Mouse (Mus musculus): ENCODE results near the gene Mbnl1. TPM values are rescaled to one million over a fixed set of nuclear protein-coding genes. Genes with fewer than 3 reads are reported as not detected.

Gene Mbnl1
- total and polyA plus RNA-seq, 2 experiments from 2014 or later = 70.8 to 94.9 TPM

GRCm38 (mm10) chr3:60660762-60661161 is 188.1 kb downstream of the Mbnl1 start:
- Histone ChIP-seq H3K36me3 (replicated peaks; ENCODE audit: control insufficient read depth, insufficient read depth, low read length) (no peaks in the 10 kb centered on the region), H3K4me1 (ENCODE audit: control insufficient read depth, insufficient read depth) (no peaks in the 10 kb centered on the region), H3K27ac (ENCODE audit: low read depth) (no peak overlapping the region), H3K4me2 (ENCODE audit: low read depth, low read length) (no peak overlapping the region), H3K27me3 (ENCODE audit: control insufficient read depth, insufficient read depth, low read length) (no peaks in the 10 kb centered on the region), H3K4me3 (ENCODE audit: low read depth, low read length) (no peak overlapping the region), H3K9ac (replicated peaks; ENCODE audit: low read depth, low read length) (no peak overlapping the region), H3K9me3 (replicated peaks; ENCODE audit: control insufficient read depth, low read length) (no peaks in the 10 kb centered on the region)
- 91% methylated on average over 2 of the region's 2 CpGs for WGBS
- DNase-seq (ENCODE audit: low spot score) (no peak), ATAC-seq (ENCODE audit: insufficient read depth, low read depth) (no peak)
- TF ChIP-seq CTCF (IDR thresholded peaks at IDR 0.05; ENCODE audit: low read depth) = no peak

Measured in heart, postnatal 0 days (tissue).